Mouse (Mus musculus): Measurements from ENCODE around the gene Il1rn.

- TF ChIP-seq CTCF (IDR thresholded peaks at IDR 0.05; ENCODE audit: borderline replicate concordance, insufficient read depth, low read depth, low read length) (peak; percentile 63; the same call in 1 of the 2 replicates), POLR2A (IDR thresholded peaks at IDR 0.05; ENCODE audit: borderline replicate concordance, insufficient read depth, low read length) (no peak)
Observed at GRCm38 (mm10) chr2:24296837-24297236, 39.8 kb upstream of the Il1rn start.
